Mouse (Mus musculus) brown adipose tissue, adult 24 weeks (tissue): ENCODE measurements around the gene Car14. TPM values are rescaled to one million over a fixed set of nuclear protein-coding genes. Genes with fewer than 3 reads are reported as not detected.

Experiments
- H3K27ac ChIP-seq: fragments of 200-500 bp; replicated peaks from 2 replicates; pipeline ENCODE4 v1.5.1; 2012; ENCODE audit warnings: low read depth, mild to moderate bottlenecking, low read length
- H3K4me1 ChIP-seq: fragments of 200-500 bp; 2 replicates; pipeline ENCODE4 v1.6.1; 2012; ENCODE audit warnings: low read length, mixed read lengths; ENCODE audit not compliant: control insufficient read depth, insufficient read depth, insufficient read length
- H3K4me3 ChIP-seq: fragments of 200-500 bp; 2 replicates; pipeline ENCODE4 v1.5.1; 2012; ENCODE audit warnings: low read depth, mild to moderate bottlenecking, low read length, moderate library complexity; ENCODE audit not compliant: insufficient read depth
- polyA plus RNA-seq: library from polyadenylated mRNA; stranded (reverse); fragments of >200 nt; gene quantifications from 2 replicates; pipeline ENCODE4 v1.2.4, GENCODE M21; 2012; ENCODE audit not compliant: missing spikeins, insufficient read depth, insufficient read length

Car14 gene
- polyA plus RNA-seq, 1 experiment = 15.5 TPM

DNA sequence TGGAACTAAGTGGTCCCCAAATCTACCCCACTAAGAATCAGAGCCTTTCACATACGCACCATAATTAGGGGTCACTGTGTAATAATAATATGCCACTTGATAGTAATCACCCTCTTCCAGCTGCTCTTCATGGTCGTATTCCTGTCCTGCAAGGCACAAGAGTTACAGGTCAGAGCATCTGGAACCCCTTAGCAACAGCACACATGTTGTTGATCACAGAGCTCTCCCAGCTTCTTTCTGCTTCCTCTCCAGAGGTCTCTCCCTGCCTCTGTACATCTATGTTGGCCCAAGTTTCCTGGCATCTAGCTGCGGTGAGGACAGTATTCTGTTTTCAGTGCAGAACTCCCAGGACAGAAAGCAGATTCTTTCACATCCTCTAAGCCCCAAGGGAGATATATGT lies 14.8 kb downstream of the Car14 start:
- H3K4me1 ChIP-seq = peaks cover 4% of the 10 kb centered on the region
- no peak overlapping the region for H3K4me3 ChIP-seq
- peak overlapping the region; percentile 40 for H3K27ac ChIP-seq

DNA sequence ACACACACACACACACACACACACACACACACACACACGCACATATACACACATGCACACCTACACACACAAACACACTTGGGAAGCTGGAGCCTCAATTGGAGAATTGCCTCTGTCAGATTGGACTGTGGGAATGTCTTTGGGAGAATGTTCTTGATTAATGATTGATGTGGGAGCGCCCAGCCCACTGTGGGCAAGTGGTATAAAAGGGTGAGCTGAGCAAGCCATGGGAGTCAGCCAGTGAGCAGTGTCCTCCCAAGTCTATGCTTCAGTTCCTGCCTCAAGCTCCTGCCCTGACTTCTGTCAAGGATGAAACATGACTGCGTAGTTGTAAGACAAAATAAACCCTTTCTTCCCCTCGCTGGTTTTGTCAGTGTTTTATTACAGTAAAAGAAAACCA lies 16.9 kb downstream of the Car14 start:
- Histone ChIP-seq H3K4me3 (no peak overlapping the region), H3K4me1 (peaks cover 3% of the 10 kb centered on the region), H3K27ac (no peak overlapping the region)

DNA sequence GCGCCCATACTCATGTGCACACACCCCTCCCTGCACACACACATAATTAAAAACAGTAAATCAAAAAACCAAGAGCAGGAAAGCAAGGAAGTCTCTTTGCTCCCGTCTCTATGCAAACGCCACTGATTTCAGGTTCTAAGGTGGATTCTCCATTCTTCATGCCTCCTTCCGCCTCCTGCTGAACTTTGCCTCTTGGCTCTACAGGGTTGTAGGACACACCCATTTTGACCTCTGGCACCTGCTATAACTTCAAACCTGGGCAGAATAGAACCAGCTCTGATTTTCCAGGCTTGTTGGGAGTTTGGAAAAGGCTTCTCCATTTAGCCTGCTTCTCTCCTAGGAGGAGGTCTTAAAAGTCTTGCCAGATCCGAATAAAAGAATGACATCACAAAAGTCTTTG lies 20.1 kb downstream of the Car14 start:
- Histone ChIP-seq H3K4me1 (no peaks in the 10 kb centered on the region), H3K27ac (no peak overlapping the region)

DNA sequence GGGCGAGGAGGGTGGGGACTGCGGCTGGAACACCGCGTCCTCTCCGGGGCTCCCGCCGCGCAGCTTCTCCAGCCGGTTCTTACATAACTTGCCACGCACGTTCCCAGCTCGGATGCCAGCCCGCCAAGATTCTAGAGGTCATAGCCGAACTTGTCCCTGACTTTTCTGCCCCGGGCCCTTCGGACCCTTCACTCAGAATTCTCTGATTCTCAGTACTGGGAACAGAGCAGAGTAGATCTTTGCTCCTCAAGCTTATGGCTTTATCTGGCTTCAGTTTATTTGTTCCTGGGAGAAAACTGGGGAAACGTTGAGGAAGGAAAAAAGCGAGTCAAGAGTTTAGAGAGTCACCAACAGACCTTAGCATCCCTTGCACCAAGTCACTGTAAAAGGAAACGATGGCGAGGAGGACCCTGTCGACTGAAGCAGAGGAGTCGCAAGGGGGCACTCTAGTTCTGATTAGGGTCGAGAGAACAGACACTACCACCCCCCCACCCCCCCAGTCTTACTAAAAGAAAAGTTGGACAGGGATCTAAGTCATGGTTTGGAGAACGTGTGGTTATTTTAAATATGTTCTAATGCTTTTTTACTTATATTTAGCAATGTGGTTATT lies 21.6 kb downstream of the Car14 start:
- Histone ChIP-seq H3K4me1 (no peaks in the 10 kb centered on the region), H3K4me3 (peak overlapping the region; percentile 47), H3K27ac (peak overlapping the region; percentile 36)

More for the DNA sequence above, 20.1 kb downstream of the Car14 start:
- H3K4me3 ChIP-seq = no peak overlapping the region

DNA sequence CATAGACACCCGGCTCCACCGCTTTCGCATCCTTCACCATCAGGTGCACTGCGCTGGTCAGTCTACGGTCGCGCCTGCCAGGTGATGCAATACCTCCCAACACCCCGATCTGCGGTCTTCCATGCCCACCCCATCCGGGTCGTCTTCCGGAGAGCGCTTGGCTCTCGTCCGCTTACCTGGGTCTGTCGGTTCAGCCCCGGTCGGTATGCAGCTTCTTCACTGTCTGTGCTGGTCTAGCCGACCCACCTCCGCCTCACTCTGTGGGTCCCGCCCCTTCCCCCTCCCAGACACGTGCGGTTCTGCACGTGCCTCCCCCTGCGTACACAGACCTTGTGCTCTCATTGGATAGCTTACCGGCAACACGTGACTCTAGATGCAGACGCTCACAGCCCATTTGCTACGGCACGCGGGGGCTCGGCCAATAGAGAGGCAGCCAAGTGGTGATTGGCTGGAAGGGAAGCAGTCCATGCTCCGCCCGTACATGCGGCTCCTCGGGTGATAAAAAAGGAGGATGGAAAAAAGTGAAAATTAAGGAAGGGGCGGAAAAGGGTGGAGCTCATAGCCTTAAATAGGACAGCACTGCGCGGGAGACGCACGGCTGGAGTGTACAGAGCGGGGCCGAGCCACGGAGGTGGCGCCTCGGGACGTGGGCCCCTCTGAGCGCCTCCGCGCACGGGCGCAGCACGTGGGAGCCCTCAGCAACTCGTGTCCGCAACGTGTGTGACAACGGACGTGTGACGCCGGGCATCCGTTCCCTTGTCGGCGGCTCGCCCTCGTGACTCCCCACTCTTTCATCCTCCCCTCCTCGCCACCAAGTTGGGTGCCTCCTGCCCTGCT lies 22.3 kb downstream of the Car14 start, which contains the start of gene Ciart:
Ciart (minus strand) TSS at position 273 of the 837 bp plus-strand sequence.
- peak within 1 kb of the TSS; percentile 56 for H3K4me3 ChIP-seq
- H3K4me1 ChIP-seq = no peaks in the 10 kb centered on the region
- H3K27ac ChIP-seq = peak within 1 kb of the TSS; percentile 36

DNA sequence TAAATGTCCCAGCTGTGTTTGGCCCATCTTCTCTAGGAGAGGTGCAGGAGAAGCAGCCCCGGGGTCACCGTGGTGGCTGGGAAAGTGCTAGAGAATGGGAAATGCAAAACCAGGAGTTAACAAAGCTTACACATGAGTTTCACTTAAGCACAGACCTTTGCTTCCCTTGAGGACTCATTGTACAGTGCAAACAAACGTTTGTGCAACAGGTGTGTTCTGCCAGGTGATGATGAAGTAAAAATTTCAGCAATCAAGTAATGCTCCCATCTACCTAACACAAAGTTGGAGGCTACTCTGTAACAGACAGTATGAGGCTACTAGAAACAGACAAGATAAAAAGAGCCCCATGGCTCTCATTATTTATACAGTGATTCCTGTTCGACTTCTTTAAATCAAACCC lies 25.4 kb downstream of the Car14 start:
- H3K4me1 ChIP-seq = no peaks in the 10 kb centered on the region
- no peak overlapping the region for H3K4me3 ChIP-seq
- no peak overlapping the region for H3K27ac ChIP-seq

DNA sequence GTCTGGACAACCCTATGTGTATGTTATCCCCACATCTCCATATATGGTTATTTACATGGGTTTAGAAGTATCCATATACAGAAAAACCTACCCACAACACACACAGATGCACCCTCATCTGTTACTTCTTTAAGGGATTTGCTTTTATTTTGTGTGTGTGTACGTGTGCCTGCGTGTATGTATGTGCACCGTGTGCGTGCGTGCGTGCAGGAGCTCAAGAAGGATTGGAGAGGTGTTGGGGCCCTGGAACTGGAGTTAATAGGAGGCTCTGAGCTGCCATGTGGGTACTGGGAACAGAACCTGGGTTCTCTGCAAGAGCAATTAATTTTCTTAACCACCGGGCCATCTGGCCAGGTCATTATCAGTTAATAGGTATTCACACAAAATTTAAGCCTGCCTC lies 32.4 kb downstream of the Car14 start:
- 0 out of 2 replicates have a peak overlapping the region, but pooled peaks have one; percentile 30 for H3K27ac ChIP-seq
- H3K4me1 ChIP-seq = no peaks in the 10 kb centered on the region
- H3K4me3 ChIP-seq = peak overlapping the region; percentile 60

DNA sequence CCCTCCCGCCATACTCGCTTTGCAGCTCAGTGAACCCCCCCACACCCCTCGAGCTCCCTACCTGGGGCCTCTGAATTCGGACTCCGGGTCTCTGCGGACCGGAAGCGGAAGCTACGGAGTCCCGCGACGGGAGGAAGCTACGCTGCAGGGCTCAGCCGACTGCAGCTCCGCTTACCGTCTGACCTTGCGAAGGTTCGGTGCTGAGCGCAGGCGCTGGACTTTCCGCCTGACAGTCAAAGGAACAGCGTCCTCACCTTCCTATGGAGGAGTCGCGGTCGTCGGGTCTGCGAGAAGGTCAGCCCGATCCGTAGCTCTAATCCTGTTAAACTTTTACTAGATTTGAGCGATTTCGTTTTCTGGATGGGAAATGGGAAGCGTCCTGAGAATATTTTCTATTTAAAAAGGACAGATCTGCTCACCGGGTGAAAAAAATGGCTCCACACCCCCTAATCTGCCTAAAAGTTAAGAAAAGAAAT lies 33.1 kb downstream of the Car14 start, which contains the start of gene Mrps21:
Mrps21 (minus strand) TSS at position 128 of the 476 bp plus-strand sequence.
- Histone ChIP-seq H3K4me1 (no peaks in the 10 kb centered on the region), H3K4me3 (peak within 1 kb of the TSS; percentile 88), H3K27ac (peak within 1 kb of the TSS; percentile 74)

DNA sequence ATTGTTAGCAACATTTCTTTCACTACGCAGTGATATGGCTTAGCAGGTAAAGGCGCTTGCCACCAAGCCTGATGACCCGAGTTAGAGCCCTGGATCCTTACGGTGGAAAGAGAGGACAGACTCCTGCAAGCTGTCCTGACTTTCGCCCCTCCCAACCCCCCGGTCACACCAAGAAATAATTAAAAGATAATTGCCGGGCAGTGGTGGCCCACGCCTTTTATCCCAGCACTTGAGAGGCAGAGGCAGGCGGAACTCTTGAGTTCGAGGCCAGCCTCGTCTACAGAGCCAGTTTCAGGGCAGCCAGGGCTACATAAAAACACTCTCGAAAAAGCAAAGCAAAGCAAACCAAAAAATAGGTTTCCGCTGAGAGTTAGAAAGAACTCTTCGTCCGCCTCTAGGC lies 33.5 kb downstream of the Car14 start:
- H3K4me3 ChIP-seq = peak overlapping the region; percentile 88

DNA sequence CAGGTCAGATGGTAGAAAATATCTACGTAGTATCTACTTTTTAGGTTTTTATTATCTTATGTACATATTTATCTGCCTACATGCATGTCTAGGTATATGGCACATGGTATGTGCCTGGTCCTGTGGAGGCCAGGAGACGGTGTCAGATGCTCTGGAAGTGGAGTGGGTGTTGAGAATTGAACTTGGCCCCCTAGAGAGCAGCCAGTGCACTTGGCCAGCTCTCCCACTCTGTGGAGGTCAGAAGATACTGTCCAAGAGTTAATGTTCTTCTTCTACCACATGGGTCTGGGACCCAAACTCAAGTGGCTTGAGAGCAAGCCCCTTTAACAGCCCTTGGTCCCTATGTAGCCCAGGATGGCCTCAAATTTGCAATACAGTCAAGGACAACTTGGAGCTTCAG lies 37.1 kb downstream of the Car14 start:
- H3K4me1 ChIP-seq = no peaks in the 10 kb centered on the region; the same call in 1 of the 2 replicates
- no peak overlapping the region for H3K27ac ChIP-seq
- H3K4me3 ChIP-seq = no peak overlapping the region

More for the DNA sequence above, 33.5 kb downstream of the Car14 start:
- H3K27ac ChIP-seq = peak overlapping the region; percentile 64
- H3K4me1 ChIP-seq = no peaks in the 10 kb centered on the region

DNA sequence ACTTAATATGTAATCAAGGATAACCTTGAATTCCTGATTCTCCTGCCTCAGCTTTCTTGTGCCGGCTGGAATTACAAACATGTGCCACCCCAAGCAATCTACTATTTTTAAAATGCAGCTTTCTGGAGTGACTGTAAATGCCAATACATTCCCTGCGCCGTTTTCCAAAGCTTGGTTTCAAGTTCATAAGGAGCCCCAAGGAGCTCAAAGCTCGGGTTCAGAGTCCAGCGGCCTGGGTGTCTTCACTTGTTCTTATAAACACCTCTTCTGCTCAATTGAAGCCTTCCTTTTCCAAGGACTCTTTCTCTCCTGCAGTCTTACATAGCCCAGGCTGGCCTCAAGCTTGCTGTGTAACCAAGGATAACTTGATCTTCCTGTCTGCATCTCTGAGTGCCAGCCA lies 38.4 kb downstream of the Car14 start:
- no peak overlapping the region for H3K4me3 ChIP-seq
- no peak overlapping the region for H3K27ac ChIP-seq
- H3K4me1 ChIP-seq = no peaks in the 10 kb centered on the region; the same call in 1 of the 2 replicates

DNA sequence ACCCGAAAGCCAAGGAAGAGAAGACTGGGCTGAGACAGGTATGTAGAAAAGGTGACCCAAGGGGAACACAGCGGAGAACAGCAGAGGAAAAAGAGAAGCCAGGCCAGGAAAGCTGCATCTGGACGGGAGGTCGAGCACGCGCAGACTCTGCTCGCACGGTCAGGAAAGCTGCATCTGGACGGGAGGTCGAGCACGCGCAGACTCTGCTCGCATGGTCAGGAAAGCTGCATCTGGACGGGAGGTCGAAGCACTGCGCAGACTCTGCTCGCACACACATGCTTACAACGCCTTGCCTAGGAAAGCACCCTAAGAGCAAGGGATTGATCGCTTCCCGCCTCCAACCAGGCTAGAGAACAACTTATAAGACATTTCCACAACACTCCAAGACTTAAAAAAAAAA lies 38.9 kb downstream of the Car14 start:
- Histone ChIP-seq H3K27ac (no peak overlapping the region), H3K4me3 (no peak overlapping the region), H3K4me1 (no peaks in the 10 kb centered on the region; the same call in 1 of the 2 replicates)

DNA sequence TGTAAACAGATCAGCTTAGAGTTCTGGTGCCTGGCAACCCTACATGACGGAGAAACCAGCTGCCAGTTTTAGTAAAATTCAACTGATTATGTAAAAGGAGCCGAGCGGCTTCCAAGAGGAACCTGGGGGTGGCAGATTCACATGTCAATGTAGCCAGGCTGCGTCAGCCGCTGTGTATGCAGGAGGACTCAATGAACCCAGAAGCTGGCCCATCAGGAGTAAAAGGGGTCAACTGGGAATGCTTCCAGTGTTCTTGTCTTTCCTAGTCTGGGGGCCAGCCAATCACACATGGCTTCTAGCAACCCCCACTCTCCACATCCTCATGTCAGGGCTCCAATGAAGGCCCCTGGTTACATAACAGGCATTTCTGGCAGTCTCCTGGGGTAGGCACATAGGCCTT lies 39.4 kb downstream of the Car14 start:
- Histone ChIP-seq H3K4me3 (no peak overlapping the region), H3K27ac (peak overlapping the region; percentile 56), H3K4me1 (no peaks in the 10 kb centered on the region; the same call in 1 of the 2 replicates)

DNA sequence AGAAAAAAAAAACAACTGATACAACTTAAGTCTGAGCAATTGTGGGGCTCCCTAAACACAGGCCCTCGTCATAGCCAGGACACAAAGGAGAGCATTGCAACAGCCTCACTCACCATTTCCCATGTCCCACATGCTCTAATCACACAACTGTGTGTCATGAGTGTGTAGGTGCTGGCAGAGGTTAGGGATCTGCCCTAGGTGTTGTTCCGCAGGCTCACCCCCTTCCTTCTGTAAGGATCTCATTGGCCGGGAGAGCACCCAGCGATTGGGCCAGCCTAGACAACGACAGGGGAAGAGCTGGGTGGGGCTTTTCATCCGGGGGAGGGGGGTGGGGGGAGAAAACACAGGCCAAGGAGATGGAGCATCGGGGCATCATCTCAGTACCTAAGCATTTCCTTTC lies 40.9 kb downstream of the Car14 start:
- H3K27ac ChIP-seq = no peak overlapping the region
- H3K4me1 ChIP-seq = no peaks in the 10 kb centered on the region; the same call in 1 of the 2 replicates

DNA sequence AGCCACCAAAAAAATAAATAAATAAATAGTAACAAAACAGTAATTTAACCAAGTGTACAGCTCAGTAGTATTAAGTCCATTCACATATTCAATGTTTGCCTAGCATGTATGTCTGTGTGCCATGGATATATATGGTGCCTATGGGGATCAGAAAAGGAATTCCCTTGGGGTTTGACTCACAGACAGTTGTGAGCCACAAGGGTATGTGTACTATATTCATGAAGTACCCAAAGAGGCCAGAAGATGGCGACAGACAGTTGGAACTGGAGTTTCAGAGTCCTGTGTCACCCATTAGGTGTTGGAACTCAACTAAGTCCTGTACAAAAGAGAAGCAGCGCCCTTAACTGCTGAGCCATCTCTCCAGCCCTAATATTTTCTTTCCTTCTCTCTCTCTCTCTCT lies 42.7 kb downstream of the Car14 start:
- Histone ChIP-seq H3K27ac (no peak overlapping the region), H3K4me1 (no peaks in the 10 kb centered on the region; the same call in 1 of the 2 replicates), H3K4me3 (no peak overlapping the region)

More for the DNA sequence above, 40.9 kb downstream of the Car14 start:
- H3K4me3 ChIP-seq = no peak overlapping the region
